Mouse (Mus musculus) splenic B cell, adult 2 months (primary cell): Measurements from ENCODE around the gene Tm9sf2.

Experiments used
- DNase-seq: peaks from one replicate; pipeline ENCODE4 v3.0.0-alpha.2; 2011; ENCODE audit warnings: low read depth, low spot score
- H3K27me3 ChIP-seq: 2 replicates; pipeline ENCODE4 v1.6.1; 2012; ENCODE audit warnings: mild to moderate bottlenecking, low read length, moderate library complexity, mixed read lengths; ENCODE audit not compliant: control insufficient read depth, poor library complexity, insufficient read depth, severe bottlenecking
- H3K36me3 ChIP-seq: 2 replicates; pipeline ENCODE4 v1.6.1; 2012; ENCODE audit warnings: mild to moderate bottlenecking, low read length, moderate library complexity, mixed read lengths; ENCODE audit not compliant: control insufficient read depth, poor library complexity, insufficient read depth, severe bottlenecking

Gene Tm9sf2

GRCm38 (mm10) chr14:122179262-122179661 lies 72.4 kb downstream of the Tm9sf2 start:
- Histone ChIP-seq H3K36me3 (no peaks in the 10 kb centered on the region), H3K27me3 (no peaks in the 10 kb centered on the region)
- no peak for DNase-seq

GRCm38 (mm10) chr14:122181078-122181814 lies 74.4 kb downstream of the Tm9sf2 start, which contains the start of gene Clybl:
TSS of gene Clybl (plus strand) at chr14:122181704.
- H3K36me3 ChIP-seq = no peaks in the 10 kb centered on the region
- H3K27me3 ChIP-seq = no peaks in the 10 kb centered on the region
- peak; percentile 89 for DNase-seq

GRCm38 (mm10) chr14:122181815-122182157 lies 74.9 kb downstream of the Tm9sf2 start:
- no peak for DNase-seq
- no peaks in the 10 kb centered on the region for H3K36me3 ChIP-seq

GRCm38 (mm10) chr14:122182220-122182619 lies 75.4 kb downstream of the Tm9sf2 start:
- no peaks in the 10 kb centered on the region for H3K27me3 ChIP-seq
- DNase-seq = no peak
- no peaks in the 10 kb centered on the region for H3K36me3 ChIP-seq

More at GRCm38 (mm10) chr14:122181815-122182157, 74.9 kb downstream of the Tm9sf2 start:
- no peaks in the 10 kb centered on the region for H3K27me3 ChIP-seq

GRCm38 (mm10) chr14:122183974-122184373 lies 77.1 kb downstream of the Tm9sf2 start:
- Histone ChIP-seq H3K27me3 (no peaks in the 10 kb centered on the region), H3K36me3 (no peaks in the 10 kb centered on the region)
- no peak for DNase-seq

GRCm38 (mm10) chr14:122188250-122188649 lies 81.4 kb downstream of the Tm9sf2 start:
- Histone ChIP-seq H3K36me3 (no peaks in the 10 kb centered on the region), H3K27me3 (no peaks in the 10 kb centered on the region)
- no peak for DNase-seq

- DNase-seq = no peak
These were observed 83.1 kb downstream of the Tm9sf2 start for GRCm38 (mm10) chr14:122189901-122190300.

GRCm38 (mm10) chr14:122190527-122190926 lies 83.7 kb downstream of the Tm9sf2 start:
- no peak for DNase-seq
- no peaks in the 10 kb centered on the region for H3K27me3 ChIP-seq

More at GRCm38 (mm10) chr14:122189901-122190300, 83.1 kb downstream of the Tm9sf2 start:
- Histone ChIP-seq H3K36me3 (no peaks in the 10 kb centered on the region), H3K27me3 (no peaks in the 10 kb centered on the region)

GRCm38 (mm10) chr14:122190941-122191510 lies 84.2 kb downstream of the Tm9sf2 start:
- DNase-seq = peak; percentile 82
- no peaks in the 10 kb centered on the region for H3K27me3 ChIP-seq
- no peaks in the 10 kb centered on the region for H3K36me3 ChIP-seq

More at GRCm38 (mm10) chr14:122190527-122190926, 83.7 kb downstream of the Tm9sf2 start:
- no peaks in the 10 kb centered on the region for H3K36me3 ChIP-seq

GRCm38 (mm10) chr14:122194630-122195029 lies 87.8 kb downstream of the Tm9sf2 start:
- no peaks in the 10 kb centered on the region for H3K27me3 ChIP-seq
- DNase-seq = no peak
- no peaks in the 10 kb centered on the region for H3K36me3 ChIP-seq

- H3K27me3 ChIP-seq = no peaks in the 10 kb centered on the region; the same call in 1 of the 2 replicates
- DNase-seq = no peak
- H3K36me3 ChIP-seq = no peaks in the 10 kb centered on the region
These were observed 90.0 kb downstream of the Tm9sf2 start for GRCm38 (mm10) chr14:122196851-122197250.

GRCm38 (mm10) chr14:122200247-122200885 lies 93.5 kb downstream of the Tm9sf2 start:
- Histone ChIP-seq H3K36me3 (no peaks in the 10 kb centered on the region), H3K27me3 (no peaks in the 10 kb centered on the region; the same call in 1 of the 2 replicates)
- DNase-seq = no peak

GRCm38 (mm10) chr14:122209177-122209576 lies 102.3 kb downstream of the Tm9sf2 start:
- no peak for DNase-seq
- Histone ChIP-seq H3K36me3 (no peaks in the 10 kb centered on the region), H3K27me3 (no peaks in the 10 kb centered on the region)
